Mouse (Mus musculus) embryonic fibroblast, embryonic 13.5 days (primary cell): ENCODE measurements around the gene Cebpb. TPM values are rescaled to one million over a fixed set of nuclear protein-coding genes. Genes with fewer than 3 reads are reported as not detected.

Experiments
- H3K27ac ChIP-seq: 2 replicates; pipeline ENCODE4 v1.5.1; 2012; ENCODE audit warnings: low read length, control low read depth, inconsistent platforms; ENCODE audit not compliant: insufficient read depth
- H3K4me1 ChIP-seq: 2 replicates; pipeline ENCODE4 v1.6.1; 2011; ENCODE audit warnings: low read length; ENCODE audit not compliant: control insufficient read depth, insufficient read depth
- H3K4me3 ChIP-seq: 2 replicates; pipeline ENCODE4 v1.5.1; 2011; ENCODE audit warnings: mild to moderate bottlenecking, control low read depth, low read length; ENCODE audit not compliant: insufficient read depth
- CTCF ChIP-seq: IDR thresholded peaks from 2 replicates; pipeline ENCODE4 v1.5.1; 2011; ENCODE audit warnings: mild to moderate bottlenecking, control low read depth, low read length, moderate library complexity, borderline replicate concordance; ENCODE audit not compliant: insufficient read depth
- POLR2A ChIP-seq: IDR thresholded peaks from 2 replicates; pipeline ENCODE4 v1.6.1; 2011; ENCODE audit warnings: low read depth, mild to moderate bottlenecking, control low read depth, low read length, moderate library complexity
- polyA plus RNA-seq: library from polyadenylated mRNA; stranded (reverse); fragments of >200 nt; gene quantifications from 2 replicates; pipeline ENCODE4 v1.2.4, GENCODE M21; 2011; ENCODE audit warnings: low read depth; ENCODE audit not compliant: missing spikeins, insufficient read length

The Cebpb gene
- polyA plus RNA-seq, 1 experiment: 44.0 TPM

GRCm38 (mm10) chr2:167690962-167691311, 2.2 kb downstream of the Cebpb start:
- H3K27ac ChIP-seq: peak overlapping the region; percentile 69
- H3K4me1 ChIP-seq: no peaks in the 10 kb centered on the region; the same call in 1 of the 2 replicates
- H3K4me3 ChIP-seq: peak overlapping the region; percentile 68
- TF ChIP-seq CTCF (no peak), POLR2A (no peak; the same call in 1 of the 2 replicates)

DNA sequence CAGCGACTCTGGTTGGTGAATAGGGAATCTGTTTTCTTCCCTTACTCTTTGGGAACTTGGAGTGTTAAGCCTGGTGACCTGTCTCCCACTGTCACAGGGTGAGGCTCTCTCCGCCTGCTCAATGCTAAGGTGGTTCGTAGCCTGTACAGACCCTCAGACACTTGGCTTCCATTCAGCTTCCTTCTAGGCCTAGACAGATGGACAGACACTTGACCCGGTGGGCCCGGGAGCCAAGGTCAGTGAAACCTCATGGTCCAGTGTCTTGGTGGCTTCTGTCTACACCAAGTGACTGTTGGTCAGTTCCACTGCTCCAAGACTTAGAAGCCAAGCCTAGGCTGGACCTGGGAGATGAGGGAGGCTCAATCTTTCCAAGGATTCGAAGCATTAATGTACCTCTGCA, 2.7 kb downstream of the Cebpb start:
- Histone ChIP-seq H3K4me3 (peak overlapping the region; percentile 68), H3K4me1 (no peaks in the 10 kb centered on the region; the same call in 1 of the 2 replicates), H3K27ac (peak overlapping the region; percentile 69)
- TF ChIP-seq CTCF (no peak), POLR2A (no peak)

GRCm38 (mm10) chr2:167691871-167692661, 3.4 kb downstream of the Cebpb start:
- Histone ChIP-seq H3K4me3 (peak overlapping the region; percentile 68), H3K4me1 (no peaks in the 10 kb centered on the region; the same call in 1 of the 2 replicates), H3K27ac (peak overlapping the region; percentile 69)
- no peak for TF ChIP-seq CTCF
- peak; percentile 12; the same call in 1 of the 2 replicates for TF ChIP-seq POLR2A

- H3K27ac ChIP-seq: 0 out of 2 replicates have a peak overlapping the region, but pooled peaks have one; percentile 0
- no peak overlapping the region for H3K4me3 ChIP-seq
- no peak for TF ChIP-seq CTCF
- TF ChIP-seq POLR2A: no peak
- no peaks in the 10 kb centered on the region; the same call in 1 of the 2 replicates for H3K4me1 ChIP-seq
Measured at GRCm38 (mm10) chr2:167692831-167693230, 4.1 kb downstream of the Cebpb start.

- no peak overlapping the region for H3K27ac ChIP-seq
- TF ChIP-seq POLR2A: peak; percentile 43; the same call in 1 of the 2 replicates
- TF ChIP-seq CTCF: no peak
- H3K4me3 ChIP-seq: no peak overlapping the region
- H3K4me1 ChIP-seq: no peaks in the 10 kb centered on the region; the same call in 1 of the 2 replicates
Measured at GRCm38 (mm10) chr2:167693540-167693939, 4.8 kb downstream of the Cebpb start.

DNA sequence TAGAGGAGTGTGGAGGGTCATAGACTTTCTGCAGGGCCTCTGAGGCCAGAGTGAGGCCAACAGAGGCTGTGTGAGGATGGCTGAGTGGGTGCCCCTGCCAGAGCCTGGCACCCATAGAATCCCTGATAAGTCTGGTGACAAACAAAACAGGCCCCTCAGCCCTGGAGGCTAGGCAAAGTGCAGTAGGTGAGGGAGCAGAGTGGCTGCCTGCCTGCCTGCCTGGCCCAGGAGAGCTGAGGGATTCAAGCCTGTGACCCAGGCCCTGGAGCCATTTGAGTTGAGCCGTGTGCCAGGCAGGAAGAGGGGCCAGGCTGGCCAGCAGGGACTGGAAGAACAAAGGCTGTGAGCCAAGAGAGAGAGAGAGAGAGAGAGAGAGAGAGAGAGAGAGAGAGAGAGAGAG, 5.5 kb downstream of the Cebpb start:
- no peaks in the 10 kb centered on the region; the same call in 1 of the 2 replicates for H3K4me1 ChIP-seq
- TF ChIP-seq CTCF (no peak), POLR2A (peak; percentile 43; the same call in 1 of the 2 replicates)
- H3K4me3 ChIP-seq: no peak overlapping the region
- H3K27ac ChIP-seq: no peak overlapping the region

- TF ChIP-seq POLR2A (no peak), CTCF (no peak)
- no peaks in the 10 kb centered on the region; the same call in 1 of the 2 replicates for H3K4me1 ChIP-seq
- no peak overlapping the region for H3K27ac ChIP-seq
- no peak overlapping the region for H3K4me3 ChIP-seq
Measured at GRCm38 (mm10) chr2:167694963-167695362, 6.2 kb downstream of the Cebpb start.

DNA sequence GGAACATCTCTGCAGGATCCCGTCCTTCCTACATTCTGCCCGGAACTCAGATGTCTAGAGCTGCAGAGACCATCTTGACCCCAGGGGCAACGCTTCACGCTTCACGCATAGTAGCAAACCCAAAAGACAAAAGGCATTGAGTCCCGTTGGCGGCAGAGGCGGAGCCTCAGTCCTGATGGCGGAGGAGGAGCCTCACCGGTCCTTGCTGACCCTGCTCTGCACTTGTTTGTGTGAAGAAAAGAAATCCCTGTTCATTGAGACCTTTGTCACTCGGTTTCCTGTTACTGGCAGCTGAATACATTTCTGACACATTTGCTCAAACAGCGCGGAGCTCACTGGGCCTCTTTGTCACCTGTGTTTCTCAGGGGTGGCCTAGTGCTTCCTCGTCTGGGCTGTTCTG, 6.8 kb downstream of the Cebpb start:
- H3K4me3 ChIP-seq: no peak overlapping the region
- no peak overlapping the region for H3K27ac ChIP-seq
- TF ChIP-seq CTCF: no peak
- TF ChIP-seq POLR2A: 0 out of 2 replicates have a peak, but pooled peaks have one; percentile 14
- H3K4me1 ChIP-seq: no peaks in the 10 kb centered on the region; the same call in 1 of the 2 replicates

DNA sequence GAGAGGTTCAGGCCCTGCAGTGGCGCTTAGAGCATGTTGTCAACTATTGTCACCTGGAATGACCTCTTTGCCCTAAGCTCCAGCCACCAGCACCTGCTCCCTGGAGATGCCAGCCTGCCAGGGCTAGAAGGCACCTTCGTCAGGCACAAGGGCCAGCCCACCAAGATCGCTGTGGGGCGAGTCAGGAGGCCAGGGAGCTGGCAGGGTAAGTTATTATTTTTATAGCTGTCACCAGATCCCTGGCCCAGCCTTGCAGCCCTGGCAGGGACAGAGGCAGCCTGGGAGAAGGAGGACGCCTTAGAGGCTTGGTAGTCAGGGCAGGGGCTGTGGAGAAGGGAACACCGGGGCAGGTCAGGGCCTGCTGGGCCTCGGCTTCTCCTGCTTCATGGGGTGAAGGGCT, 7.4 kb downstream of the Cebpb start:
- TF ChIP-seq CTCF (no peak), POLR2A (no peak)
- Histone ChIP-seq H3K27ac (no peak overlapping the region), H3K4me1 (no peaks in the 10 kb centered on the region; the same call in 1 of the 2 replicates), H3K4me3 (no peak overlapping the region)

- Histone ChIP-seq H3K27ac (0 out of 2 replicates have a peak overlapping the region, but pooled peaks have one; percentile 19), H3K4me3 (no peak overlapping the region), H3K4me1 (no peaks in the 10 kb centered on the region)
- TF ChIP-seq CTCF: no peak
- no peak for TF ChIP-seq POLR2A
Measured at GRCm38 (mm10) chr2:167697902-167698301, 9.2 kb downstream of the Cebpb start.

GRCm38 (mm10) chr2:167700018-167700417, 11.3 kb downstream of the Cebpb start:
- TF ChIP-seq CTCF (no peak), POLR2A (no peak)
- no peak overlapping the region for H3K27ac ChIP-seq

More at GRCm38 (mm10) chr2:167700018-167700417, 11.3 kb downstream of the Cebpb start:
- H3K4me1 ChIP-seq: no peaks in the 10 kb centered on the region
- no peak overlapping the region for H3K4me3 ChIP-seq
